In genomic region chr13:64420847-64421246, GRCm38 (mm10) we compare ENCODE assay signal across 14 mouse cellular contexts. TPM values are rescaled to one million over a fixed set of nuclear protein-coding genes. Genes with fewer than 3 reads are reported as not detected.
A peak's percentile ranks its signal among the peaks of the same experiment; 100 is the strongest.
DNase-seq lines count a peak whose midpoint lies in the region.
"Had no signal": no experiment of that assay in that cellular context is flagged by ENCODE, and none has a peak within 500 bp of the region (broad histone marks: within the 10 kb centered on the region; RNA-seq: fewer than 3 reads in every experiment).

No protein-coding gene starts in this region.

- DNase-seq in 3T3-L1 (ENCODE audit: low read depth, low spot score): peak; percentile 40
- DNase-seq in 416B (ENCODE audit: low read depth): peak; percentile 9
- DNase-seq in R1 (ENCODE audit: low read depth, low spot score): peak; percentile 57
- no peak for DNase-seq in gastrocnemius, postnatal 36 days
- DNase-seq in cerebellum, adult 8-10 months: no peak
- DNase-seq: adrenal gland, adult 2 months; adrenal gland, postnatal 14 days; adrenal gland, postnatal 36 days; cerebellum, adult 11-12 months; cerebellum, adult 2 months; cerebellum, adult 9-11 months; cerebellum, postnatal 14 days; cerebellum, postnatal 36 days; embryo, embryonic 11 days had no signal

- intact Hi-C loops in gastrocnemius, postnatal 36 days (cut with DNase I): no loop called here

RNA-seq across cellular contexts. Expression of gene Cdk20, which starts 11.3 kb away (rescaled TPM):
- total RNA-seq in gastrocnemius, postnatal 36 days (2021): 1 to 10 TPM; 1.9 to 2.3 TPM

RNA-seq across cellular contexts. Expression of gene Ctsl, which starts 50.2 kb away (rescaled TPM):
- total RNA-seq in gastrocnemius, postnatal 36 days (2021): 100 to 1,000 TPM in 1 of 2 experiments, 10 to 100 TPM in 1; 97.8 to 136 TPM

Comparison
In these comparisons a context has a peak if more than half of its experiments do, and no peak if none do; other contexts are left out.
1. DNase-seq: peak in 3T3-L1 (single experiment), 416B (single experiment) and R1 (single experiment); none in gastrocnemius, postnatal 36 days (0 of 2) and cerebellum, adult 8-10 months (single experiment).